Mouse (Mus musculus): ENCODE data around the gene Nek6. TPM values are rescaled to one million over a fixed set of nuclear protein-coding genes. Genes with fewer than 3 reads are reported as not detected.

The Nek6 gene
- total RNA-seq, 2 experiments from 2014 or later = 11.5 to 14.0 TPM

DNA sequence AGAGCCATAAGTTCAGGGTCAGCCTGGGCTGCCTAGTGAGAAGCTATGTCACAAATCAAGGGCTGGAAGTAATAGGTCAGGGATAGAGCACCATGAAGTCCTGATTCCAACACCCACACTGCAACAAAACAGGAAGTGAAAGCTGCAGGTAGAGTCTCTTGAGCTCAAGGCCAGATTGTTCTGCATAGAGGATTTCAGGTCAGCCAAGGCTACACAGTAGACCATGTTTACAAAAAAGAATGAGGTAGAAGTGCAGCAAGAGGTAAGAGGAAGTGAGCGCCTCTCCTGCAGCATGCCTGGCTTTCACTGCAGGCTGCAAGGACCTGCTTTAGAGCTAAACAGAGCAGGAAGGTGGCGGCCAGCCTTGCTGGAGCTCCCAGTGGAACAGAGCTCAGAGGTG, 63.3 kb downstream of the Nek6 start:
- no peak for DNase-seq (ENCODE audit: low spot score)

DNA sequence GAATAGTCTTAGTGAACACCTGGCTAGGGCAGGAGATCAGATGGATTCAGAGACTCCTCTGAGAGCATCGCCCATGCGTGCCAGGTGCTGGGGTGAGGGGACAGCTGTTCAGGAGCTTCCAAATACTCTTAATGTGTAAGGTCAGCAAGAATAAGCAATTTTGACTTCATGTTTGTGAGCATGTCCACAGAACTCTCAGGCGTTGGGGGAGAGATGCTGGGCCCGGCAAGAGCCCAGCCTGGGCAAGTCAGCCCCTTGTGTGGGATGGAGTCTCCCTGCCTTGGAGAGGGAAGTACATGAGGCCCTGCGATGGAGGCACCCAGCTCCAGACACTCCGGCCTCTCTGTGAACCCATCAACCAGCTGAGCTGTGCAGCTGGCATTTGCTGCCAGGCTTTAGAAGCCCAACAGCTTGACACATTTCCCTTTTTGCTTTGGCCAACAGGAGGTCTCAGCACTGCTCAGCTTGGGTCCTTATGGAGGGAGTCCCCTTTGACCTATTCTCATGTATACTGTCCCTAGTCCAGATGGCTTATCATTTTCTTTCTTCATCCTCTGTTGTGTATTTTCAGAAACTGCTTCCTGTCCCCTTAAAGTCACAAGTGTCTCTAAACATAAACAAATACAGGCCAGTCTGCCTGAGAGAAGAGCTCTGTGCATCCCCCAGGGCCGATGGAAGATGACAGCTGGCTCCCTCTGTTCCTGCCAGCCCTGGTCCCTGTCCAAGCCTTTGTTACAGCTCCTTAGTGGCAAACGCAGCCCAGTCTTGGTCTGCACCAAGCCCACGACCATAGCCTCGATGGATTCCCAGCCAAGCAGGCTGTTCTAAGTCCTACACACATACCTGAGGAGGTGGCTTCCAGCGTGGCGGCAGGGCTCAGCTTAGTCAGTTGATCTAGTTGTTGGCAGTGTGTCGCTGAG, 67.4 kb downstream of the Nek6 start:
- DNase-seq (ENCODE audit: low spot score) = no peak

DNA sequence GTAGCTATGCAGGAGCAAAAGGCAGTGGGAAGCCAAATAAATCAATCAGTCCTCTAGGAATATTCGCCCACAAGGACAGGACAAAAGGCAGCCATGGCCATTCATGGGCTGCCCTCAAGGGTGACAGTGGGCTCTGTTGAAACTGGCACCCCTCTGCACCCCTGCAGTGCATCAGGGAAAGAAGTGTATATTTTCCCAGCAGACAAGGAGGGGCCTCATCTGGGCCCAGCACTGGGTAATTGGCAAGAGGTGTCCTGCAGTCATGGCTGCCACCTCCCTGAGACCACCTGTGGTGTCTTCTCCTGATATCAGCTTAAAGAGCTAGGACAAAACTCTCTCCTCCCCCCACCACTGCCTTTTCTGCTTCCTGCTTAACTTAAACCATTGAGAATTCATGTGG, 68.1 kb downstream of the Nek6 start:
- DNase-seq (ENCODE audit: low spot score) = no peak

DNA sequence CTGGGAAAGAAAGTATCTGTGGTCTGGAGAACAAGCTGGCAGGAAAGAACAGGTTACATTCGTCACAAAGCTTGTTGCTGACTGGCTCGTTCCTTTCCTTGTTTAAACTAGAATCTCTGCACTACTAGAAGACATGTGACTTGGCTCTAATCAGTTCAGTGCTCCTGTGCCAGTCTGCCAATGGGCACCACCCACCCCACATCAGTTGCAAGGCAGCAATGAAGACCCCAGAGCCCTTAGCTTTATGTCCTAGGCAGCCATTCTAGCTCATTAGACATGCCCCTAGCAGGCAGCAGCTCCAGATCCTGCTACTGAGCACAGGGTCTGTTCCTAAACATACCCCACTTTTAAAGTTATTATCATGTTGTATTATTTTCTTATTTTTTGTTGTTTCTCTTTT, 72.5 kb downstream of the Nek6 start:
- DNase-seq (ENCODE audit: low spot score) = no peak

DNA sequence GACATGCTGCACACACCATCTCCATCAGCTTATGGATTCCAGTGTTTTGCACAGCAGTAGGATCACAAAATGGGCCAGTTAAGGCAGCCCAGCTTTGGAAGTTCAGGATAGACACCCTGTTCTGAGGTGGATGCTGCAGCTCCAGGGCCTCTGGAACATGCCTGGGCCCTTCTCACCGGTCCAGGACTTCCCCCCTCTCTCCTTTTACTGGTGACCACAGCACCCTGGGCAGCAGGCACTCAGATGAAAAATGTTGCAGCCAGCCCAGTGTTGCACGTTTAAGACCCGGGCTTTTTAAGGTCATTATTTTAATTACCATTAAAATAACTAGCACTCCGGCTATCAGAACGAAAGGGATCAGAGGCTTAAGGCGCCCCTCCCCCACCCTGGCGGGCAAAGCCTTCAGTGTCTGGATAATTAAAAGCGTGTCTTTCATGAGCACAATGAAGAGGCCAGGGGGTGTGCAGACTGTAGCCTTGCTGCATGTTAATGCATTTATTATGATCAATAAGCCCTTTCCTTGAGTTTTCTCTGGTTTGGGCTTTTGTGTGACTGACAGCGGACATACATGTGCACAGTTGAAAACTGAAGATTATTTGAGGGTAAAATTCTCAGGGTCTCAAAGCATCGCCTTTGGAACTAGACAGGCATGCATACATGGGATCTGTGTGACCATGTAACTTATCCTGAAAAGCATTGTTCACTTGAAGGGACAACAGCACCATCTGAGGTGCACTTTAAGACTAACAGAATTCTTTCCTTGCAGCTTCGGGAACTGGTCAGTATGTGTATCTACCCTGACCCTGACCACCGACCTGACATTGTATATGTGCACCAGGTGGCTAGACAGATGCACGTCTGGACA, 73.3 kb downstream of the Nek6 start:
- DNase-seq (ENCODE audit: low spot score) = no peak

DNA sequence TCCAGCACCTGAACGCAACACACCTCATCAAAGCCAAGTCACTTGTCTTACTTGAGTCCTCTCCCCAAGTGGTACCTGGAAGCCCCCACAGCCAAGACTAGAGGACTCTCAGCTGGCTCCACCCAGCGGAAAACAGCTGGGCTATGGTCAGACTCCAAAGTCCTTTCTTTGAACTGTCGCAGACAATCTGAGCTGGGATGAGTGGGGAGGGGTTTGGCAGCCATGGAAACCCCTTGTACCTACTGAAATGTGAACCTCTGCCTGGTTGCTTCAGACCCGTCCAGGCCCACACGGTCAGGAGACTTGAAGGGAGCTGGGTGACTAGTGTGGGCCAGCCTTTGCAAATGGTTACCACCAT, 73.9 kb downstream of the Nek6 start:
- no peak for DNase-seq (ENCODE audit: low spot score)

DNA sequence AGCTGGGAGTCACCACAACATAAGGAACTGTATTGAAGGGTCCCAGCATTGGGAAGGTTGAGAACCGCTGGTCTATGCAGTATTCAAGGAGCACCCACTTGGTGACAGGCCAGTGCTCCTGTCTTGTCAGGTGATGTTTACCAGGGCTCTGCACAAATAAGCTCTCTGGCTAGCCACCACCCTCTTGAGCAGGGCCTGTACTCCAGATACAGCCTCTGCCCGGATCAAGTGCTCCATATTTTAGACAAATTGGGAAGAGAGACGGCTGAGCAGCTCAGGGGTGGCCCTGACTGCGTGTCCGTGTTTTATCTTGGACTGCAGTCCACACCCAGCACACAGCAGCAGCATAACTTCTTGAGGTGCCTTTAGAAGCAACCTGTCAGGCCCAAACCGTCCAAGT, 75.3 kb downstream of the Nek6 start:
- no peak for DNase-seq (ENCODE audit: low spot score)

DNA sequence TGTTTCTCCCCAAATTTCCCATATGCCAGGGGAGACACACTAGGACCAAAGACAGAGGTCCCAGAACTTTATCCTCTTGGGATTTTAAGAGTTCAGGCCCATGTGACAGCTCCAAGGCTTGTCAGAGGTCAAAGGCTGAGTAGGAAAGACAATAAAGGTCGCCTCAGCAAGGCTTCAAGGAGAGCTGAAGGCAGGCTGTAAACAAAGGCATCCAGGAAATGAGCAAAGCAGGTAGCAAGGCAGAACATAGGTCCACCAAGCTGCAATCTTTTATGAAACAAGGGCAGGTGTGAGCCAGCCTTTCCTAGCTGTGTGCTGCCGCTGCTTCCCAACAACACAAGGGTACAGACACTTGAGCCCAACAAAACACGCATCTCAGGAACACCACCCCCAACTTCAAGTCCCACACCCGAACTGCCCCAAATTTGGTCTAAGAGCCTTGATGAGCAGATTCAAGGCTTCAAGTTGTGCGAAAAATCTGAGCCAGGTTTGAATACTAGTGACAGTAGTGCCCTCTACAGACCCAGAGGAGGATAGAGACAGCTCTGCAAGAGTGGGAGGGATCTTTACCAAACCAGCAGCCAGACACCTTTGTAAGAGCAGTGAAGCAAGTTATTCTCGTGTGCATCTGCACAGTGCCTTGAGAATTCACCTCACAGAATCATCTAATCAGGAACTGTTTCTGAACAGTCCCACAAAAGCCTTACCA, 80.5 kb downstream of the Nek6 start:
- no peak for DNase-seq (ENCODE audit: low spot score)

DNA sequence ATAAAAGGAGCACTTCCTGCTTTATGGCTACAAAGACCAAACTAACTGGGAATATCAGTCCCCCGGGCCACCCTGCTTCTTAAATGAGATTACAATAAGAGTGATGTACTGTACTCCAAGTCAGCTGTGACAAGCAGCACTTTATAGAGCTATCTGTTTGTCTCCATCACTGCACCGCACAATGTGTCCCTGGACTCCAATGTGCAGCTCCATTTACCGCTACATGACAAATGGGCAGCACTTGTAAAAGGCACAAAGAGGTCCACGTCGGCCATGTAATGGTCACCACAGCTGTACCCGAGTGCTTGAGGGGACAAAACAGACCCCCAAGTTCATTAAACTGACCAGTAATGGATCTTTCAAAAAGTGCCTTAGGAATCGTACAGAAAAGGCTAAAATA, 83.4 kb downstream of the Nek6 start:
- no peak for DNase-seq (ENCODE audit: low spot score)

DNA sequence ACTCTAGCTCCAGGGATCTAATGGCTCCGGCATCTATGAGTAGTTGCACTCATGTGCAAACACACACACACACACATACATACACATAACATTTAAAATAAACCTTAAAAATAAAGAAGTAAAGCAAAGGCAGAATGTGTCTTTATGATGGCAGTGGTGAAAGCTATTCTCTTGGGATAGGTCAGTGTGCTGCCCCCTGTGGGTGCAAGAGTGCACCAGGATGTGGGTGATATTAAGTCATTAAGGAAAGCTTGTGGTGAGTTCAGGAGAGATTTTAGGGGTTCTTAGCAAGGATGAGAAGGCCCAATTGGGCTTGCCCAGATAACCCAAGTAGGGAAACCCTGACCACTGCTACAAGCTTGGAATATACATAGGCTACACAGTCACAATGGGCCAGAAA, 86.5 kb downstream of the Nek6 start:
- DNase-seq (ENCODE audit: low spot score) = no peak

DNA sequence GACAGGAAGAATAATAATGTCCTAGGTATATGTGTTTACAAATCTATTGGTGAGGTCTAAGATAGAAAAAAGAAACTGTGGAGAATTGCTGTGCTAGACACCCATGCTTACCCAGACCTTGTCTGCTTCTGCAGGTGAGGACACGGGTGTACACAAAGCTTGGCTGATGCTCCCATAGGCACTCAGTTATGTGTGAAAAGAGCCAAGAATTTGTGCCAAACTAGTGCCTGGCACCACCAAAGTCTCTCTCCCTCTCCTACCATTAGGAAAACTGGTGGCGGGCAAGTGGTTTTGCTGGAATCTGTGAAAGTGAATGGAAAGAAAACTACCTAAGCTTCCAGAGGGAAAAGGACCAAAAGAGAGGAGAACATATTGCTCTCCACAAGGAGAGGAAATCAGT, 87.0 kb downstream of the Nek6 start:
- no peak for DNase-seq (ENCODE audit: low spot score)

DNA sequence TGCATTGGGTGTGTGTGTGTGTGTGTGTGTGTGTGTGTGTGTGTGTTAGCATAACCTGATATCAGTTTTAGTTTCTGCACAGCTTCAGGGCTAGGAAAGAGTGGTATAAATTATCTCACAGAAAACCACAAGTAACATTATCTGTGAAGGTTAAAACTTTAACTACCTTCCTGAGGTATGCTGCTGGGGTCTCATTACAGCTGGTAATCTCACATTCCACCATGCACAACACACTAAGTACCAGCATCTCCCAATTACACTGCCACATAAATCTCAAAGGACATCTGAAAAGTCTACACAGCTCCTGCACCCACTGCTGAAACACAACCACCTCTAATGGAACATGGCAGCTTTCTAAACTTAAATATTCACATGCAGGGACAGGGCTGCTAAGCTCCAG, 89.4 kb downstream of the Nek6 start:
- DNase-seq (ENCODE audit: low spot score) = no peak

DNA sequence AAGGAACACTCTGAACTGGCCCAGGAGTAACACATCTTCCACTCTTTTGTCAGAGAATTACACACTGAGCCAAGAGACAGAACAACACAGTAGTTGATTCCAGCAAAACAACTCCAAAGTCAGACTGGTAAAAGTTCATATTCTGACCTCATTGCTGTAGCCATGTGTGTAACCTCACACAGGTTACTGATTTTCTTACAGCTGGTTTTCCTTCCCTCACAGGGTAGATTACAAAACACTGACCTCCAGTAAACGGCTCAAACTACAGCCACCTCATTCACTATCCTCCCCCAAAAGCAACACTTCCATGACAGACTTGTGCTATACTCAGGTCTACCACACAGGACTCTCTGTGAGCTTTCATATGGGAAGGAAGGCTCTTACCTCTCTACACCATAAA, 96.3 kb downstream of the Nek6 start:
- no peak for DNase-seq (ENCODE audit: low spot score)

DNA sequence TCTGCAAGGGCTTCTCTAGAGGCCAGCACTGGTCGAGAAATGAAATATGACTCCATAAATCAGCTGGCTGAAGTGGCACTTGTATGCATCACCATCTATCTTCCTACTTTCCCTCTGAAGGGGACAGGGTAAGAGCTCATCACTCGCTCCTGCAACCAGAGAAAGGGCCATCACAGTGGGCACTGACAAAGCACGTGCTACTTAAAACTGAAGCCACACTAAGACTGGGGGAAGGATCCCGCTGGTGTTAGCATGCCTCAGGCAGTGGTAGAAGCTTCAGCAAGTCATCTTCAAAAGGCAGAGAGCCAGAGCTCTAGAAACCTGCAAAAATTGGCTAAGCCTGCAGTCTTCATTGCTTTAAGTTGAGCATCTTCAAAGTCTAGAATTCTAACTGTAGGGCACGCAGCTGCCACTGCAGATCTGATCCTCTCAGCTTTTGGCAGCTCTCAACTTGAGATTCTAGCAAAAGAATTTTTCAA, 97.4 kb downstream of the Nek6 start:
- no peak for DNase-seq (ENCODE audit: low spot score)

DNA sequence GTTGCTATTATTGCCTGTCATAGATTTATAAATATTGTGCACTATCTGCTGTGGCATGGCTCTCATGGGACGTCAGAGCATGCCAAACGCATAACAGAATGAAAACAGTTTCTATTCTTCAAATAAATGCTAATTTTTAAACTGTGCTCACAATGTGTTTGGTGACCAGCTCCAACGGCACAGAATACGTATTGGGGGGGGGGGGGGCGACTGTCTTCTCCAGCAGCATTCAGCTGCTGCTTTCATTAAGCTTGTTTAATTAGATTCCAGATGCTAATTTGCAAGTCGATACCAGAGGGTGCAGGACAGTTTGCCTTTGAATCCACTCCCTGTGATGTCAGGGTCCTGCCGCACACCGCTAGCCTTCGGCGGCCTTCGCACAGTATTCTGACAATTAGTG, 97.9 kb downstream of the Nek6 start:
- no peak for DNase-seq (ENCODE audit: low spot score)

DNA sequence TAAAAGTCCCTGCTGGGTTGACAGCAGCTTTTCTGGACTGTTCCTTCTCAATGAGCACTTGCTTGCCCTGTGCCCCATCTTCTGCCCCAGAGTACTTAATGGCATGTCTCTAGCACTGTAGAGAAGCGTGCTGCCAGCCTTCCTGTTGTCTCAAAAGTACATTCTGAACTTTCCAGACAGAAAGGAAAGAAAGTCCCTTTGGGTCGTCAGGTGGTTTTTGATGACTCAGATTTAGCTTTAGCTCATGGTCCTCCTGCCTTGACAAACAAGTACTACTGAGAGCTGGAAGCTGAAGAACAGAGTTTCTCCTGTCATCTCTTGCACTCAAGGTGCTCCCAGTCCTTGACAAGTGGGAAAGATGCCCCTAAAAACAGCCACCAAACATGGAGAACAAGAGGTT, 98.7 kb downstream of the Nek6 start:
- DNase-seq (ENCODE audit: low spot score) = no peak

DNA sequence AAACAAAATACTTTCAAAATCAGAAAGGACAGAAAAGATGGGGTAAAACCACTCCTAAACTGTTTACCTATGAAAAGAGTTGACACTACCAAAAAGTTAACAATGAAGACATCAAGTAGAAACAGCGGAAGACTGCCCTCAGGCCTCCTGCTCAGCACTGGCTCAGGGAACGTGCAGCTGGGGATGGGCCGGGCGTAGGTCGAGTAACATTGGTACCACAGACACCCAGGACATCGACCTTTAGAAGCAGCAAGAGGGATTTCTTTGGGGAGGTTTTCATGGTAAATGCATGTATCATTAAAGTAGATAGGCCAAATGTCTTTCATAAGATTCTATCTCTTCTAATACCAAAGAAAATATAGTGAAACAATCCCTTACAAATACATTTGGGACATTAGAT, 101.2 kb downstream of the Nek6 start:
- no peak for DNase-seq (ENCODE audit: low spot score)

DNA sequence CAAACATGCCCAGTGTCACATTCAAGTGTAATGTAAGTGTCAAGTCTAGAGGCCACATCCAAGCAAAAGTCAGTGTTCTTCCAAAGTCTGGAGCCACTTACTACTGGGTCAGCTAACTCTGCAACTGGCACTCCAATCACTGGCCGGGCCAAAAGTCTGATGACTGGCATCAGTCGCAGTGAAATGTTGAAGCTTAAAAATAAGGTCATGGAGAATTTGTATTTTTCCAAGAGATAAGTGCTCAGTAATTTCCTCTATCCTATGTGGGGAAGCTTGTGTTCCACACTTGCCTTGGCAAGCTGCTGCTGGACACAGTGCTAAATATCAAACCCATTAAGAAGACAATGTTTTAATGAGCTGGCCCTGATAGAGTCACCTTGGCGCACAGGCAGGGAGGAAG, 102.1 kb downstream of the Nek6 start:
- peak; percentile 31 for DNase-seq (ENCODE audit: low spot score)

DNA sequence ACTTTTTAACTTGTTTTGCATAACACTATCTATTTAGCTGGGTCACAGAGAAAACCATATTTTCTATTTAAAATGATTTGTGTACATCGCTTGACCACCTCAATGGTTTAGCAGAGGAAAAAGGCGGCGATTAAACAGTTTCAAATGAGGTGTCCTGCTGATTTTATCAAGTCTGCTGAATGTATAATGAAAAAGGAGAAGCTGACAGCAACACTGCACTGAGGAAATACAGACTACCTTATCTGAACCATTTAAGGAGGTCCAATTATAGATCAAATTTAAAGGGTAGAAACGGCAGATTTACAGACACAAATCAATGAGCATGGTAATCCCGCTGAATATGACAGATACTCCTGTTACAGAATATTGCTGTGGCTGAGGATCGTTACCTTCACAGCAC, 103.0 kb downstream of the Nek6 start:
- no peak for DNase-seq (ENCODE audit: low spot score)

DNA sequence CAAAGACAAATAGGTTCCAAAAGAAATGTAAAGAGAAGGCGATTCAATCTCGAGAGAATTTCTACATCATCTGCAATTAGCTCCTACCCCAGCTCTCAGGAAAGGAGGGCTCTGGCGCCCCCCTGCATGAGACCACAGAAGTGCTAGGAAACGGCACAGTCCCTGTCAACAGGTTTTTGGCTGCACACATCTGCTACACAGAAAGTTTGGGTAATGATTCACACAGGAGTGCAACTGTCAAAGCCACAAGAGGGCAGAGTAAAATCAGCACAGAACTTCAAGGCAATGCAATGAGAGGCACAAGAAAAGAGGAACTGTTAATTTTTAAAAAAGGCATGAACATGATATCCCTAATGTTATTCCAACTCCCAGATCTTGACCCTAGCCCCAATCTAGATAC, 104.6 kb downstream of the Nek6 start:
- peak; percentile 43 for DNase-seq (ENCODE audit: low spot score)

DNA sequence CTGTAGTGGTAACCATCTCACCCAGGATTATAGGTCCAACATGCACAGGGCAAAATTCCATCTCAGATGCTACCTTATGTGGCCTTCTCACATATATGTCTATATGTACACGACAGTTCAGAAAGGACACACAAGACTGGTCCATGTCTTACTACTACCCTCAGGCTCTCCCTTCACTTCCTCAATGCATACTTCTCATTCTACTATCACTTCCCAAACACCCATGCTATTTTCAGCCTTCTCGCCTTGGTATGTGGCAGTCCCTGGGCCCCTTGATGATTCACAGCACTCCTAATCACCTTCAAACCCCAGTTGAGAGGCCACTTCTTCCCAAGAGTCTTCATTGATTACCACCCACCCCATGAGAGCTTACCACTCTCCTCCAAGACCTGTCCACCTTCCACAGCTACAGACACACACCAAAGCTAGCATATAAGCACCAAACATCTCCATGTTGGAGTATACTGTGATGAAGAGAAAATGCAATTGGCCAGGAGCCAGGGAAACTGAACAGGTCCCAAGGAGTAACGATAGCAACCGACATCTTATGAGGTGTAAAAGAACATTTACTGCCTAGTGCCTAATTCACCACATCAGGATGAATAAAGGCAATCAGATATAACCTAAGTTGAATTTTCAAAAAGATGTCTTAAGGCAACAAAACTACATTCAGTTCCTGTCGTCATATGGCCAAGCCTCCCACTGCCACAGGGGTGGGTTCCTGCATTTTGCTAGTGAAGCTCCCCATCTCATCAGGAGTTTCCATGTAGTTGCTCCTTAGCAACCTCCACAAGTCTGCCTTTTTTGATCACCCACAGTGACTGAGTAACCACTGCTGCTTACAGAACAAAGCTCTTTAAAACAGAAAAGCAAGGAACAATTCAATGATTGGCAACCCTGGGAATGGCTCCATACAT, 105.8 kb downstream of the Nek6 start:
- DNase-seq (ENCODE audit: low spot score) = no peak
